ENCODE assay signal across 9 mouse cellular contexts in the genomic region with DNA sequence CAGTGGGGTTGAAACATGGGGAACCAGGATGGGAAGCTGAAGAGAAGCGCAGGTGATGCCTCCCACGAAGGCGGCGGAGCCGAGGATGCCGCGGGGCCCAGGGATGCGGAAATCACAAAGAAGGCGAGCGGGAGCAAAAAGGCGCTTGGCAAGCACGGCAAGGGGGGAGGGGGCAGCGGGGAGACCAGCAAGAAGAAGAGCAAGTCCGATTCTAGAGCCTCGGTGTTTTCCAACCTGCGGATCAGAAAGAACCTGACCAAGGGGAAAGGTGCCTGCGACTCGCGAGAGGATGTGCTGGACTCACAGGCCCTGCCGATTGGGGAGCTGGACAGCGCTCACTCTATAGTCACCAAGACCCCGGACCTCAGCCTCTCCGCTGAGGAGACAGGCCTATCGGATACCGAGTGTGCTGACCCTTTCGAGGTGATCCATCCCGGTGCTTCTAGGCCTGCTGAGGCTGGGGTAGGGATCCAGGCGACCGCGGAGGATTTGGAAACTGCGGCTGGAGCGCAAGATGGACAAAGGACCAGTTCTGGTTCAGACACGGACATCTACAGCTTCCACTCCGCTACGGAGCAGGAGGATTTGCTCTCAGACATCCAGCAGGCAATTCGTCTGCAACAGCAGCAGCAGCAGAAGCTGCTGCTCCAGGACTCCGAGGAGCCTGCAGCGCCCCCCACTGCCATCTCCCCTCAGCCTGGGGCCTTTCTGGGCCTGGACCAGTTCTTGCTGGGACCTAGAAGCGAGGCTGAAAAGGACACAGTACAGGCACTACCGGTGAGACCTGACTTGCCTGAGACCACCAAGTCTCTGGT. TPM values are rescaled to one million over a fixed set of nuclear protein-coding genes. Genes with fewer than 3 reads are reported as not detected.
DNase-seq lines count a peak whose midpoint lies in the region; ATAC-seq lines count a peak whose summit lies in the region.
"Had no signal": no experiment of that assay in that cellular context is flagged by ENCODE, and none has a peak within 500 bp of the region (broad histone marks: within the 10 kb centered on the region; RNA-seq: fewer than 3 reads in every experiment).

No protein-coding gene starts in this region.

- H3K4me1 ChIP-seq in intestine, embryonic 16.5 days (ENCODE audit: control insufficient read depth, insufficient read depth, low read length) = peaks cover 15% of the 10 kb centered on the region
- H3K4me1 ChIP-seq in neural tube, embryonic 14.5 days (ENCODE audit: control insufficient read depth, insufficient read depth, low read length) = peaks cover 25% of the 10 kb centered on the region

- H3K4me2 ChIP-seq in intestine, embryonic 16.5 days (ENCODE audit: low read depth, low read length) = peak overlapping the region; percentile 94
- peak overlapping the region; percentile 89 for H3K4me2 ChIP-seq in neural tube, embryonic 14.5 days (ENCODE audit: low read depth, low read length)

- H3K4me3 ChIP-seq in intestine, embryonic 16.5 days (ENCODE audit: low read length) = peak overlapping the region; percentile 62
- peak overlapping the region; percentile 90 for H3K4me3 ChIP-seq in neural tube, embryonic 14.5 days (ENCODE audit: low read depth, low read length)

- H3K36me3 ChIP-seq in intestine, embryonic 16.5 days (ENCODE audit: control insufficient read depth, insufficient read depth, low read length) = no peaks in the 10 kb centered on the region
- no peaks in the 10 kb centered on the region for H3K36me3 ChIP-seq in neural tube, embryonic 14.5 days (ENCODE audit: control insufficient read depth, insufficient read depth, low read length)

- peak; percentile 66 for ATAC-seq in intestine, embryonic 16.5 days
- peak; percentile 57 for ATAC-seq in neural tube, embryonic 14.5 days (ENCODE audit: low read depth)
- ATAC-seq: Patski had no signal

- DNase-seq in layer of hippocampus, adult 11-12 months (ENCODE audit: low spot score) = peak; percentile 73
- no peak for DNase-seq in layer of hippocampus, adult 9-10 months (ENCODE audit: low spot score)
- DNase-seq in cerebellum, postnatal 10 days = peak; percentile 81 to 83
- DNase-seq in frontal cortex, postnatal 10 days (ENCODE audit: low spot score in 2 of 2) = peak; percentile 65 to 69
- DNase-seq in liver = peak; percentile 14
- DNase-seq in thymus, postnatal 4 days = peak; percentile 41

- H3K27ac ChIP-seq in intestine, embryonic 16.5 days (ENCODE audit: low read length) = no peak overlapping the region
- H3K27ac ChIP-seq in neural tube, embryonic 14.5 days (ENCODE audit: low read depth, low read length) = peak overlapping the region; percentile 84

- H3K9me3 ChIP-seq in intestine, embryonic 16.5 days (ENCODE audit: control insufficient read depth, low read length) = no peaks in the 10 kb centered on the region
- H3K9me3 ChIP-seq in neural tube, embryonic 14.5 days (ENCODE audit: control insufficient read depth, low read length) = no peaks in the 10 kb centered on the region

- peaks cover 9% of the 10 kb centered on the region; the same call in 1 of the 2 replicates for H3K27me3 ChIP-seq in intestine, embryonic 16.5 days (replicated peaks; ENCODE audit: control insufficient read depth, insufficient read depth, low read length)
- H3K27me3 ChIP-seq in neural tube, embryonic 14.5 days (ENCODE audit: control insufficient read depth, insufficient read depth, low read length) = no peaks in the 10 kb centered on the region

- WGBS in intestine, embryonic 16.5 days = under 1% methylated on average over 40 of the region's 40 CpGs
- under 1% methylated on average over 40 of the region's 40 CpGs for WGBS in neural tube, embryonic 14.5 days

- peak overlapping the region; percentile 69 for H3K9ac ChIP-seq in intestine, embryonic 16.5 days (ENCODE audit: low read depth, low read length)
- H3K9ac ChIP-seq in neural tube, embryonic 14.5 days (replicated peaks; ENCODE audit: low read depth, low read length) = peak overlapping the region; percentile 93

RNA-seq across cellular contexts. Expression of a gene that starts 0.6 kb away (rescaled TPM):
- polyA plus RNA-seq in intestine, embryonic 16.5 days (2015; fragmentation: Nextera tagmentation; extraction: Ambion mirVana) = 0.62 and 0.73 TPM in 2 replicates
- polyA plus RNA-seq in neural tube, embryonic 14.5 days (2014; fragmentation: Nextera tagmentation; extraction: Ambion mirVana) = 11.1 and 14.5 TPM in 2 replicates
- polyA plus RNA-seq: Patski had no signal
